Comparison of ENCODE assay signal across 8 mouse cellular contexts in genomic region chr9:60561641-60562289, GRCm38 (mm10). TPM values are rescaled to one million over a fixed set of nuclear protein-coding genes. Genes with fewer than 3 reads are reported as not detected.
DNase-seq lines count a peak whose midpoint lies in the region; ATAC-seq and TF ChIP-seq lines count a peak whose summit lies in the region.

No protein-coding gene starts in this region.

- H3K9me3 ChIP-seq in stomach, postnatal 0 days (ENCODE audit: control insufficient read depth, low read length), result no peaks in the 10 kb centered on the region

- 0 out of 2 replicates have a peak overlapping the region, but pooled peaks have one; percentile 34 for H3K4me2 ChIP-seq in stomach, postnatal 0 days (replicated peaks; ENCODE audit: low read depth)

- WGBS in stomach, postnatal 0 days, result 49% methylated on average over 9 of the region's 9 CpGs

- no peaks in the 10 kb centered on the region for H3K36me3 ChIP-seq in stomach, postnatal 0 days (ENCODE audit: control insufficient read depth, insufficient read depth, low read length)

- H3K9ac ChIP-seq in stomach, postnatal 0 days (ENCODE audit: low read length), result no peak overlapping the region

- H3K4me3 ChIP-seq in stomach, postnatal 0 days (ENCODE audit: low read depth, low read length), result no peak overlapping the region

- intact Hi-C loops in left cerebral cortex, postnatal 25 days (cut with DNase I), result no loop called here

- H3K4me1 ChIP-seq in stomach, postnatal 0 days (replicated peaks; ENCODE audit: control insufficient read depth, insufficient read depth), result 0 out of 2 replicates have a peak, but pooled peaks cover 4% of the 10 kb centered on the region

- no peak overlapping the region for H3K27ac ChIP-seq in stomach, postnatal 0 days (replicated peaks)

- no peak for TF ChIP-seq CTCF in stomach, postnatal 0 days (IDR thresholded peaks at IDR 0.05; ENCODE audit: low read depth)

- no peak for TF ChIP-seq EP300 in stomach, postnatal 0 days (optimal IDR thresholded peaks at IDR 0.05)

- no peaks in the 10 kb centered on the region for H3K27me3 ChIP-seq in stomach, postnatal 0 days (ENCODE audit: control insufficient read depth, insufficient read depth, low read length)

- ATAC-seq in stomach, postnatal 0 days (ENCODE audit: low FRiP score, low TSS enrichment), result no peak

- peak; percentile 8 for DNase-seq in gastrocnemius, postnatal 25 days
- DNase-seq in gastrocnemius, postnatal 4 days (ENCODE audit: low spot score in 2 of 2), result no peak
- peak; percentile 14 for DNase-seq in lung, postnatal 10 days
- DNase-seq in lung, postnatal 14 days, result no peak
- DNase-seq in left cerebral cortex, postnatal 25 days (ENCODE audit: low spot score in 2 of 2), result peak; percentile 41 to 69
- DNase-seq in stomach, postnatal 0 days (ENCODE audit: low spot score), result no peak
- no peak for DNase-seq in spleen, adult 18-20 months
- no peak for DNase-seq in adrenal gland, adult (ENCODE audit: inconsistent age in 2 of 2, low spot score in 1 of 2)

RNA-seq across cellular contexts. Expression of gene Thsd4, which starts 39.9 kb away (rescaled TPM):
- total RNA-seq in gastrocnemius, postnatal 25 days (2021), result 1 to 10 TPM in 1 of 2 experiments, under 1 TPM in 1; 0.92 to 2.3 TPM
- total RNA-seq in gastrocnemius, postnatal 4 days (2021), result 10 to 100 TPM; 23.5 to 27.4 TPM
- total RNA-seq in left cerebral cortex, postnatal 25 days (2021), result 1 to 10 TPM; 4.7 to 6.2 TPM
- polyA plus RNA-seq in stomach, postnatal 0 days (2015; fragmentation: Nextera tagmentation; extraction: Ambion mirVana), result 9.6 and 10.7 TPM in 2 replicates

Comparison
In these comparisons a context has a peak if more than half of its experiments do, and no peak if none do; other contexts are left out.
1. DNase-seq: peak in gastrocnemius, postnatal 25 days (single experiment), lung, postnatal 10 days (single experiment) and left cerebral cortex, postnatal 25 days (2 of 2); none in gastrocnemius, postnatal 4 days (0 of 2), lung, postnatal 14 days (single experiment), stomach, postnatal 0 days (single experiment), spleen, adult 18-20 months (0 of 2) and adrenal gland, adult (0 of 2).